8 mouse cellular contexts compared by ENCODE assay signal in genomic region chr6:91509326-91509725, GRCm38 (mm10). TPM values are rescaled to one million over a fixed set of nuclear protein-coding genes. Genes with fewer than 3 reads are reported as not detected.
A peak's percentile ranks its signal among the peaks of the same experiment; 100 is the strongest.
DNase-seq lines count a peak whose midpoint lies in the region; TF ChIP-seq lines count a peak whose summit lies in the region.
"Had no signal": no experiment of that assay in that cellular context is flagged by ENCODE, and none has a peak within 500 bp of the region (broad histone marks: within the 10 kb centered on the region; RNA-seq: fewer than 3 reads in every experiment).

No protein-coding gene starts in this region.

- H3K27ac ChIP-seq in testis, adult 2 months (ENCODE audit: control insufficient read depth, insufficient read depth, low read depth, low read length): no peak overlapping the region
- no peak overlapping the region for H3K27ac ChIP-seq in spleen, adult 2 months (ENCODE audit: insufficient read depth, low read length)
- H3K27ac ChIP-seq: hindbrain, embryonic 15.5 days had no signal

- H3K4me1 ChIP-seq in testis, adult 2 months (ENCODE audit: control insufficient read depth, insufficient read depth, low read length): no peaks in the 10 kb centered on the region
- peaks cover 7% of the 10 kb centered on the region; the same call in 1 of the 2 replicates for H3K4me1 ChIP-seq in spleen, adult 2 months (ENCODE audit: control insufficient read depth, insufficient read depth, insufficient read length)

- DNase-seq in testis, postnatal 14 days (ENCODE audit: low spot score): no peak
- peak; percentile 91 for DNase-seq in adrenal gland, postnatal 10 days
- peak; percentile 61 for DNase-seq in embryo, embryonic 9.5 days (ENCODE audit: extremely low spot score)
- DNase-seq in kidney, adult 9 months: peak; percentile 72
- peak; percentile 71 for DNase-seq in lung, postnatal 25 days (ENCODE audit: low spot score)
- peak in 1 of 2 experiments; percentile 69 for DNase-seq in spleen, adult 2 months (ENCODE audit: low read depth in 1 of 2, low spot score in 2 of 2)

- no peaks in the 10 kb centered on the region for H3K27me3 ChIP-seq in testis, adult 2 months (ENCODE audit: control insufficient read depth, insufficient read depth, low read length)
- H3K27me3 ChIP-seq in spleen, adult 2 months (ENCODE audit: control insufficient read depth, insufficient read depth, low read length): no peaks in the 10 kb centered on the region
- H3K27me3 ChIP-seq: hindbrain, embryonic 15.5 days had no signal

- TF ChIP-seq POLR2A in testis, adult 2 months (IDR thresholded peaks at IDR 0.05; ENCODE audit: control insufficient read depth, low read depth, low read length): no peak
- TF ChIP-seq POLR2A in spleen, adult 2 months (IDR thresholded peaks at IDR 0.05; ENCODE audit: low read depth, low read length): no peak

- peak; percentile 78; the same call in 1 of the 2 replicates for TF ChIP-seq CTCF in testis, adult 2 months (IDR thresholded peaks at IDR 0.05; ENCODE audit: control insufficient read depth, insufficient read depth, insufficient replicate concordance, low read depth, low read length)
- TF ChIP-seq CTCF in spleen, adult 2 months (IDR thresholded peaks at IDR 0.05; ENCODE audit: extremely low read depth, insufficient read depth, insufficient read length, insufficient replicate concordance): peak; percentile 86; the same call in 1 of the 2 replicates

- H3K4me3 ChIP-seq in testis, adult 2 months (ENCODE audit: control insufficient read depth, low read depth, low read length): no peak overlapping the region
- H3K4me3 ChIP-seq in spleen, adult 2 months (ENCODE audit: extremely low read depth, insufficient read depth, insufficient read length): no peak overlapping the region
- H3K4me3 ChIP-seq: hindbrain, embryonic 15.5 days had no signal

- H3K36me3 ChIP-seq in testis, adult 2 months (ENCODE audit: control insufficient read depth, insufficient read depth, low read length): no peaks in the 10 kb centered on the region; the same call in 1 of the 2 replicates
- peaks cover 24% of the 10 kb centered on the region for H3K36me3 ChIP-seq in spleen, adult 2 months (ENCODE audit: control insufficient read depth, insufficient read depth, low read length)

- 40% methylated on average over 7 of the region's 7 CpGs for WGBS in spleen, adult 2 months

RNA-seq across cellular contexts. Expression of gene Xpc, which starts 6.4 kb away (rescaled TPM):
- 3.2 and 3.4 TPM in 2 replicates for polyA plus RNA-seq in testis, adult 2 months (2012; rRNA removed)
- 10 to 100 TPM; 12.1 to 14.4 TPM for total RNA-seq in adrenal gland, postnatal 10 days (2021)
- polyA plus RNA-seq in spleen, adult 2 months (2012; rRNA removed): 6.9 and 7.5 TPM in 2 replicates

RNA-seq across cellular contexts. Expression of gene Lsm3, which starts 6.4 kb away (rescaled TPM):
- 27.7 and 34.6 TPM in 2 replicates for polyA plus RNA-seq in testis, adult 2 months (2012; rRNA removed)
- total RNA-seq in adrenal gland, postnatal 10 days (2021): 10 to 100 TPM; 46.1 to 54.1 TPM
- polyA plus RNA-seq in spleen, adult 2 months (2012; rRNA removed): 10.5 and 11.0 TPM in 2 replicates

RNA-seq across cellular contexts. Expression of gene Tmem43, which starts 35.8 kb away (rescaled TPM):
- 5.8 and 6.1 TPM in 2 replicates for polyA plus RNA-seq in testis, adult 2 months (2012; rRNA removed)
- total RNA-seq in adrenal gland, postnatal 10 days (2021): 10 to 100 TPM; 25.6 to 35.3 TPM
- polyA plus RNA-seq in spleen, adult 2 months (2012; rRNA removed): 22.8 and 26.6 TPM in 2 replicates

RNA-seq across cellular contexts. Expression of gene Chchd4, which starts 36.0 kb away (rescaled TPM):
- 4.1 TPM in 2 replicates for polyA plus RNA-seq in testis, adult 2 months (2012; rRNA removed)
- total RNA-seq in adrenal gland, postnatal 10 days (2021): 10 to 100 TPM; 15.7 to 16.4 TPM
- 2.3 and 2.7 TPM in 2 replicates for polyA plus RNA-seq in spleen, adult 2 months (2012; rRNA removed)
